Mouse (Mus musculus) retina, adult 2 months (tissue): Measurements from ENCODE around the gene Slc24a2.

Experiments
- DNase-seq: peaks from one replicate; pipeline ENCODE4 v3.0.0-alpha.2; 2012; ENCODE audit warnings: low read depth, low spot score

Gene Slc24a2

GRCm38 (mm10) chr4:87115726-87116125 is 114.6 kb downstream of the Slc24a2 start:
- DNase-seq = no peak

- no peak for DNase-seq
Observed at GRCm38 (mm10) chr4:87109331-87110059, 120.8 kb downstream of the Slc24a2 start.

- DNase-seq = no peak
Observed at GRCm38 (mm10) chr4:87100936-87101335, 129.3 kb downstream of the Slc24a2 start.

DNA sequence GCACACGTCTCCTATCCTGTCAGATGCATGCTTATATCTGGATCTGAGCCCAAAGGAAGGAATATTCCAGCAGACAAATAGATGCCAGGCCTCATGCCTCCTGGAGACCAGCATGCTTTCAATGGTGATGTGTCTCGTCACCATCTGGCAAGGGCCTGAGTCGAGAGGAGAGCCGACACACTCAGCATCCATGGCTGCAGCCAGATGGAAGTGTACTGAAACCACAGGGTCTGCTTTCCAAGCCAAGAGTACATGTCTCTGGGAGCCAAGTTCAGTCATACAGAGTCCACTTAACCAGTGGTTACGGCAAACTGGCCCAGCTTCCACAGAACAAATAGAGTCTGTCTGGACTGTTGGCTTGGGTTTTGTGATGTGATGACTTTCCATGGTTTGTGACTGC is 134.1 kb downstream of the Slc24a2 start:
- DNase-seq = no peak

DNA sequence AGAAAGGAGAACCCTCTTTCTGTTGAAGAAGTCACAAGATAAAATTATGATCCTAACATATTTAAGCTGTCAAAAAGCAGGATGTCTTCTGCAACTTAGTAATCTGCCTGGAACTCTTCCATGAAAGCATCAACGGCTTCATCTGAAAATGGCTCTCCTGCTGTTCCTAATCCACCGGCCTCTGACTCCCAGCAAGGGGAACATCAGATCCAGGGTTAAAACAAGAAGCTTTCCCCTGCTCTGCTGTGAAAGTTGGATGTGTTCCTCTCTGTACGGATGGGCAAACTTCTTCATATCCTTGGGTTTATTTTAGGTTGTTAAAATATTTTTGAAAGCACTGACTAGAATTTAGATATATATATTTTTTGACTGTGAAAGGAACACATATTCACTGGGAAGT is 136.7 kb downstream of the Slc24a2 start:
- no peak for DNase-seq

DNA sequence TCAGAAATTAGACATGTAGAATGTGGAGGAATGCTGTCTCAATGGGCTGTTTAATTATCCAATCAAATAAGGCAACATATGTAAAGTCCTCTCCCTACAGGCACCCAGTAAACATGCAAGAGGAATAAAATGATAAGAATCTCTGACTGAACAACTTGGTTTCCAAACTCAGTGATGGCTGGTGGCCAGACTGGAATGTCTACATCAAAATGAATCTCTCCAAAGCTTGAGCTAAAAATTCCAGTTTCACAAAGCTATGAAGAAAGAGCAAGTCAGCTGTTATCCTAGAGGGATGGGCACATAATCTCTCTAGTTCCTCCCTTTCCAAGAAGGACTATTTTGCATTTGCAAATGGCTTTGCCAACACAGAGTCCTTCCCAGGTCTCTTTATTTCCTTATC is 139.4 kb downstream of the Slc24a2 start:
- DNase-seq = no peak

GRCm38 (mm10) chr4:87088713-87089112 is 141.6 kb downstream of the Slc24a2 start:
- DNase-seq = no peak

GRCm38 (mm10) chr4:87087597-87087996 is 142.7 kb downstream of the Slc24a2 start:
- DNase-seq = no peak

- no peak for DNase-seq
Observed at GRCm38 (mm10) chr4:87086933-87087577, 143.2 kb downstream of the Slc24a2 start.

GRCm38 (mm10) chr4:87081321-87081720 is 149.0 kb downstream of the Slc24a2 start:
- no peak for DNase-seq

DNA sequence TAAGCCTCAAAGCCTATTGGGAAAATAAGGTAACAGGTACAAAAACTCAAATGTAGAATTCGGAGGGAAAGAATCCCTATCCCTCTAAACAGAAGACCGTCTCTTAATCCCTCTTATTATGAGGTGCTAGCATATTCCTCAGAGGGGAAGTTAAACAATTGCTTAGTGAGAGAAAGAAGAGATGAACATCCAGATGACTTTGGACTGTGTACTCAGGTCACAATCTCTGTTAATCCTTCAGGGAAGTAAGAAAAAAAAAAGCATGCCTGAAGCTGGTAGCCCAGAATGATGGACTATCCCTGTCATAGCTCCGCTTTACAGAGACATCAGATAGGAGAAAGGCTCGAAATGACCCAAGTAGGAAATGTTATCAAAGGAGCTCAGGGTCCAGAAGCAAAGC is 151.0 kb downstream of the Slc24a2 start:
- no peak for DNase-seq

DNA sequence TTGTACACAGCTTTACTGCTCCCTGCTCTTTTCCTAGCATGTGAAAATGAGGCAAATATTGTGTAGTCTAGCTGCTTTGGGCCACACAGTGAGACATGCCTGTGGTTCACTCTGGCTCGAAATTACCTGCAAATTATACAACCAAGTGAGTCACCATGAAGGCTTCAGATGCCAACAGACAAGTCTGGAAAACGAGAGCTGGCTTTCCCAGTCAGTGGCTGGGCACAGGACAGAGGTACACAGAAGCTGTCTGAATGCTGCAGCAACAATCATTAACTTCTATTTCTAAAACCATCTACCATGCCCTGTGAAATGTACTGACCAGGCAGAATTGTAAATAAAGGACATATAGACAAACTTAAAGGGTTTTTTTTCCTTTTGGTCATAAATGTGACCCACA is 151.6 kb downstream of the Slc24a2 start:
- no peak for DNase-seq

- no peak for DNase-seq
Observed at GRCm38 (mm10) chr4:87075761-87076160, 154.5 kb downstream of the Slc24a2 start.

DNA sequence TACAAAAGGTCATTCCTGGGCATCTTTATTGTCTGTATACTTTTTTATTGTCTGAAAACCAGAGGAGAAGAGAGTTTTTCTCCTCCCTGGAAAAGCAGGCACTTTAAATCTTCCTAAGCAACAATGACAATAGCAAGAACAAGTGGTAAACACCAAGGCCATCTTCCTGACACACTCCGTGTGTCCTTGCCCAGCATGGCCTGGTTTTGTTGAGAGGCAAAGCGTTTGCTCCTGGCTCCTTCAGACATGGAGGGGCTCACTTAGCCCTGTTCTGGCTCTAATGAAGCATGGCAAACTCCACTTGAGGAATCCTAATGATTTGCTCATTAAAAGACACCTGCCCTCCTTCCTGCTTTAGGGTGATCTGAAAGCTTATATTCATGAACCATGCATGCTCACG is 162.2 kb downstream of the Slc24a2 start:
- DNase-seq = no peak

GRCm38 (mm10) chr4:87065227-87065626 is 165.1 kb downstream of the Slc24a2 start:
- DNase-seq = no peak

DNA sequence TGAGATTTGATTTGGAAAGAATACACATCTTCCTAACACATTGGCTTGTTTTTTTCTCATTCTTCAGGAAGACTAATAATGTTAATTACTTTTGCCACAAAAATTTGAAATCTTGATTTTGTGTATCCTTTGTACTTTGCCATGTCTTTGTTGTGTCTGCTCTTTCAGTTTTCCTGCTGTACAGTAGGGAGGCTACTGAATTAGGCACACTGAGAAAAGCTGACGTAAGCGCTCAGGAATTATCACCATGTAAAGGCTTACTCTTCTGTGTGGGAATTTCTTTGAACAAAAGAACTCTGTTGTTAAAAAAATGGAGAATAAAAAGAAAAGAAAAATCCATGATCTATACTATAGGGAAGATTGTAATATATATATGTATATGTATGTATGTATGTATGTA is 165.7 kb downstream of the Slc24a2 start:
- DNase-seq = no peak

DNA sequence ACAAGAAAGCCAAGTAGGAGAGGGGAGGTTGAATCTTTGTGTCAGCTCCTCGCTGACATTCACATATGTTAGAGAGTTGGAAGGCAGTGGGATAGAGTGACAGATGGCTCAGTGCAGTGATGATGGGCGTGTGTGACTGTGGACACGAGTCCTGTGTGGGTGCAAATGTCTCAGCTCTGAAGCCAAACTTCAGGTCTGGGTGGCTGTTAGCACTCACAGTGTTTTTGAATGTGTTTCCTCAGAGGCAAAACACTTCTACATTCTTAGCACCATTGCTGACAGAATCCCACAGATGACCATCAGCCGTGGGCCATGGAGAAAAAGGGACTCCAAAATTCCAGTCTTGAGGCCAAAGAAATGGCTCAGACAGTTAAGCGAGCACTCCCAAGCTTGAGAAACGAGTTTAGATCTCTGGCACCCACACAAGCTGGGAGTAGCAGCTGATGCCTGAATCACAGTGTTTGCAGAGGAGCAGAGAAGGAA is 167.5 kb downstream of the Slc24a2 start:
- DNase-seq = no peak

DNA sequence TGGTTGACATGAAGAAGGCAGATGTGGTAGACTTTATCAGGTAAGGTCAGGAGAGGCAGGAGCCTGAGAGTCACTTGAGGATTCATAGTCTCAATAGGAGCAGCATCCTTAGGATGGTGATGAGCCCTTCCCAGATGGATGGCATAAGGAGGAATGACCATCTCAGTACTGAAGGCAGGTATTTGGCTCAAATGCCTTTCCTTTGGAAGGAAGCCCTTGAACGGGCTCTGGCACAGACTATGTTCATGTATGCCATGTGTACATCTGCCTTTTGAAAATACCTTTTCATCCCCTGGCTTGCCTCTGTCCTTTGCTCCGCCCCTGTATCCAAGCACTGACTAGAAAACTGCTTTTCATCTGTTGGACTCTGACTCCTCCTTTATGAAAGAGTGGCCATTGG is 168.6 kb downstream of the Slc24a2 start:
- no peak for DNase-seq

DNA sequence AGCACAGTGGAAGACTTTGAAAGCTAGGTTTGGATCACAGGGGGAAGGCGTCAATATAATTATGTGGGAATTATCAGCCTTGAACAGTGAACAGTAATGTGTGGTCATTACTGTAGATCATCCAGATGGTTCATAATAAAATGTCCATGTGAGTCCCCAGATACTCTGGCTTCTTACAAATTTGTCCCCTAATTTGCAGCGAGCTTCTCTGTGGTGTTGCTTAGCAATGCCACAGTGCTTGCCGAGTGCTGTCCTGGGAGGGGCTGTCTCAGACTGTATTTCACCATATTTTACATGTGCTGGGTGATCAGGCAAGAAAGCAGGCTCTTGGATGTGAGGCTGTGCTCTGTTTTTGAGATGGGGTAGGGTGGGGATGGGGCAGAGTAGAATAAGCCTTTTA is 172.7 kb downstream of the Slc24a2 start:
- DNase-seq = no peak

DNA sequence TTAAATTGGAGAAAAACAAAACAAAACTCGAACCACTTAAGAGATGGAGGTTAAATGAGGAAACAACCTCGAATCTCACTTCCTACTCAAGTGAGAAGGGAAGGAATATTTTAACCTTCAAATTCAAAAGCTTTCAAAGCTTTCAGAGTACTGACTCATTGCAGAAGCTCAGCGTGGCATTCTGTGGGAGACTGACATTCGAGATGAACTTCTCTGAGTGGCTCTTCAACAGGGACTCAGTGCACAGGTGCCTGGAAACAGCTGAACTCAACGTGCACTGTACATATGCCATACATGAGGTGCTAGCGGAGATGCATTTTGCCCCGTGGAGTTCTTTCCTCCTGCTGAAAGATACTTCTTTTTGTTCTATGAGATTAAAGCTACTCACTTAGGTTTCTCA is 174.5 kb downstream of the Slc24a2 start:
- no peak for DNase-seq

DNA sequence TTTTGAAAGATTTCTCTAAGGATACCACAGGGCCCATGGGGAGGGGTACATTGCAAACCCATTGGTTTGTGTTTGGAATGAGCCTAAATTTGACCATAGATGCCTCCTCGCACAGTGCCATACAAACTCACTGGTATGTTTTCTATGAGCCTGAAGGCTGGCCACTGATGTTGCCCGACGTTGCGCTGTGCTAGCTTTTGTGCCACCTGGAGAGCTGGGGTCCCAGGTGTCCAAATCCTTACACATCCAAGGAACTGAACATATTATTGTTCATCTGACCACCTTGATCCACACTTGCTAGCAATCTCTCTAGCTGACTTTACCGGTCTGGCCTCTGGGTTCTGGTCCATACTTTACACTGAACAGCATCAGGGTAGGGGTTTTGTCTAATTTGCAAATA is 177.4 kb downstream of the Slc24a2 start:
- DNase-seq = no peak

GRCm38 (mm10) chr4:87049061-87049460 is 181.2 kb downstream of the Slc24a2 start:
- no peak for DNase-seq

- DNase-seq = no peak
Observed at GRCm38 (mm10) chr4:87047131-87047530, 183.1 kb downstream of the Slc24a2 start.
